Mouse (Mus musculus) cerebellum, adult 2 months (tissue): ENCODE results near the gene Glis3. TPM values are rescaled to one million over a fixed set of nuclear protein-coding genes. Genes with fewer than 3 reads are reported as not detected.

Experiments used
- DNase-seq, 2 experiments: peaks; one replicate each; pipeline ENCODE4 v3.0.0; 2021
- H3K27ac ChIP-seq: fragments of 200-500 bp; 2 replicates; pipeline ENCODE4 v1.5.1; 2012; ENCODE audit warnings: low read length, control low read depth, inconsistent platforms; ENCODE audit not compliant: insufficient read depth
- H3K27me3 ChIP-seq: fragments of 200-500 bp; 2 replicates; pipeline ENCODE4 v1.6.1; 2012; ENCODE audit warnings: inconsistent platforms, mild to moderate bottlenecking, low read length, moderate library complexity; ENCODE audit not compliant: control insufficient read depth, insufficient read depth
- H3K4me1 ChIP-seq: fragments of 200-500 bp; 2 replicates; pipeline ENCODE4 v1.6.1; 2011; ENCODE audit warnings: low read length; ENCODE audit not compliant: control insufficient read depth, insufficient read depth
- H3K4me3 ChIP-seq: fragments of 200-500 bp; replicated peaks from 2 replicates; pipeline ENCODE3; 2011; ENCODE audit warnings: mild to moderate bottlenecking, low read depth, low read length, control low read depth; ENCODE audit not compliant: insufficient read depth
- CTCF ChIP-seq: fragments of 200-500 bp; IDR thresholded peaks from 2 replicates; pipeline ENCODE4 v1.5.1; 2011; ENCODE audit warnings: low read depth, mild to moderate bottlenecking, control low read depth, low read length, moderate library complexity, borderline replicate concordance; ENCODE audit not compliant: insufficient read depth
- POLR2A ChIP-seq: fragments of 200-500 bp; IDR thresholded peaks from 2 replicates; pipeline ENCODE4 v1.6.1; 2011; ENCODE audit warnings: low read length, control low read depth, borderline replicate concordance; ENCODE audit not compliant: insufficient read depth
- WGBS: fragments of 180-500 bp; shearing (Covaris S2); methylation state at CpG from one replicate; pipeline ENCODE4 v1.1.7; 2018; 5-methylcytosine and 5-hydroxymethylcytosine counted together
- polyA plus RNA-seq: library from polyadenylated mRNA; depleted of rRNA; stranded (reverse); fragments of >200 nt; gene quantifications from 2 replicates; pipeline ENCODE4 v1.2.3, GENCODE M21; 2012; rRNA removed

The Glis3 gene
- polyA plus RNA-seq, 1 experiment = 0.59 TPM

GRCm38 (mm10) chr19:28231511-28231910 lies 448.4 kb downstream of the Glis3 start:
- 80% methylated on average over 3 of the region's 3 CpGs for WGBS
- H3K27ac ChIP-seq = no peak overlapping the region
- no peak overlapping the region for H3K4me3 ChIP-seq
- TF ChIP-seq POLR2A (no peak), CTCF (no peak)
- no peak for DNase-seq
- H3K27me3 ChIP-seq = no peaks in the 10 kb centered on the region
- H3K4me1 ChIP-seq = no peaks in the 10 kb centered on the region

- TF ChIP-seq CTCF = no peak
- no peak for TF ChIP-seq POLR2A
- no peak overlapping the region for H3K27ac ChIP-seq
- no peak for DNase-seq
- no peaks in the 10 kb centered on the region for H3K27me3 ChIP-seq
- H3K4me1 ChIP-seq = no peaks in the 10 kb centered on the region
- 54% methylated on average over 10 of the region's 10 CpGs for WGBS
- no peak overlapping the region for H3K4me3 ChIP-seq
Measured at GRCm38 (mm10) chr19:28227526-28227925, 452.4 kb downstream of the Glis3 start.

DNA sequence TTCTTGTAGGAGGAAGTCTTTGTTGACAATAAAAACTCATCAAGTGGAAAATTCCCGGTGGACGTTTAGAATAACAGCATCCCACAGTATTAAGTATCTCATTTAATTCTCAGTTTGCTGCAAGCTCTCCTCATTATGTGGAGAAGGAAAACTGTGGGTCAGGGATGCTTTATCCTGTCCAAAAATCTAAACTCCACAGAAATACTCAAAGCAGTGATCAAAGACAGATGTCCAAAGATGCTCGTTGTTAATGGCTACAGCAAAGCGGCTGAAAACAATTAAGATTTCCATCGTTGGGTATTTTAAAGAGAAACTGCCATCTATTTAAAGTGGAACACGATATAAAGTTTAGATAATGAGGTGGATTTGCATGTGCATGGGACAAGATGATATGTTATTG lies 454.2 kb downstream of the Glis3 start:
- no peak for DNase-seq
- Histone ChIP-seq H3K4me1 (no peaks in the 10 kb centered on the region), H3K4me3 (no peak overlapping the region), H3K27ac (no peak overlapping the region), H3K27me3 (no peaks in the 10 kb centered on the region)
- TF ChIP-seq CTCF (no peak), POLR2A (no peak)
- 82% methylated on average over 6 of the region's 6 CpGs for WGBS

DNA sequence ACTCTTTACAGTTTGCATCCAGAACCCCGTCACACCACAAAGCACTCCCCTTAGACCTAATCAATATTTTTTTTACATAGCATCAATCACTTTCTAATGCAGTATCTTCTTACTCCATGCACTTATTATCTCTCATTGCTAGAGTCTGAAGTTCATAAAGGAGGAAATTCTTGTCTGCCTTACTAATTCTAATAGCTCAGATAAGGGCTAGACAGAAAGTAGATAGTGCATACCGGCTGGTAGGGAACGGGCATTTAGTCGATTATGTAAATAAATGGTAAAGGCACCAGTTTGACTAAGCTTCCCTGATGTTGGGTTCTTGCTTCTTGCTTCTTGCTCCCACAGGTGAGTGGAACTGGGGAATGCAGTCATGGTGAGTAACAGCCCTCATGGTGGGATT lies 468.2 kb downstream of the Glis3 start:
- 95% methylated on average over 4 of the region's 4 CpGs for WGBS
- Histone ChIP-seq H3K4me3 (no peak overlapping the region), H3K27ac (no peak overlapping the region), H3K27me3 (no peaks in the 10 kb centered on the region), H3K4me1 (no peaks in the 10 kb centered on the region)
- TF ChIP-seq CTCF (no peak), POLR2A (no peak)
- DNase-seq = no peak

Other genes starting within 250 kb of the Glis3 start
- 32.7 and 34.7 TPM in 2 replicates for gene Slc1a1, start 155.0 kb upstream of the Glis3 start, polyA plus RNA-seq